ENCODE assay signal across 13 mouse cellular contexts in genomic region chr4:146168730-146169215, GRCm38 (mm10). TPM values are rescaled to one million over a fixed set of nuclear protein-coding genes. Genes with fewer than 3 reads are reported as not detected.
DNase-seq lines count a peak whose midpoint lies in the region; ATAC-seq and TF ChIP-seq lines count a peak whose summit lies in the region.
"Not testable (repeated sequence)": the region's sequence is repeated elsewhere in the genome, so short reads cannot be mapped to it uniquely, and the experiment has no call there.
"Had no signal": no experiment of that assay in that cellular context is flagged by ENCODE, and none has a peak within 500 bp of the region (broad histone marks: within the 10 kb centered on the region; RNA-seq: fewer than 3 reads in every experiment).

No protein-coding gene starts in this region.

- not testable (repeated sequence) for H3K4me1 ChIP-seq in embryonic facial prominence, embryonic 14.5 days (ENCODE audit: control insufficient read depth, insufficient read depth, low read length); hindbrain, embryonic 12.5 days; intestine, postnatal 0 days (replicated peaks; ENCODE audit: control insufficient read depth, insufficient read depth, low read length); limb, embryonic 15.5 days; lung, embryonic 15.5 days; midbrain, embryonic 14.5 days (ENCODE audit: control insufficient read depth, insufficient read depth, low read length)

- peak; percentile 79 for ATAC-seq in embryonic facial prominence, embryonic 14.5 days (ENCODE audit: low read depth)
- peak; percentile 40 for ATAC-seq in granulocyte monocyte progenitor cell, adult 5-6 weeks (replicated peaks; ENCODE audit: poor library complexity, severe bottlenecking)
- peak; percentile 79 for ATAC-seq in hindbrain, embryonic 12.5 days (ENCODE audit: low FRiP score)
- peak; percentile 53 for ATAC-seq in intestine, postnatal 0 days
- peak; percentile 78 for ATAC-seq in limb, embryonic 15.5 days (ENCODE audit: insufficient number of reproducible peaks, low FRiP score, low TSS enrichment, low read depth)
- peak; percentile 75 for ATAC-seq in lung, embryonic 15.5 days (ENCODE audit: borderline replicate concordance, extremely low read depth, low FRiP score, low TSS enrichment)
- peak; percentile 62 for ATAC-seq in midbrain, embryonic 14.5 days (ENCODE audit: low FRiP score, low TSS enrichment)
- ATAC-seq in neutrophil, adult 5-6 weeks (ENCODE audit: extremely low read depth, insufficient number of reproducible peaks, low FRiP score, poor library complexity, severe bottlenecking): peak; percentile 33; the same call in 1 of the 2 replicates

- peaks cover 20% of the 10 kb centered on the region for H3K9me3 ChIP-seq in embryonic facial prominence, embryonic 14.5 days (ENCODE audit: control insufficient read depth, low read length)
- H3K9me3 ChIP-seq in hindbrain, embryonic 12.5 days (replicated peaks): peaks cover 18% of the 10 kb centered on the region
- H3K9me3 ChIP-seq in intestine, postnatal 0 days (ENCODE audit: control insufficient read depth): peaks cover 17% of the 10 kb centered on the region
- peaks cover 16% of the 10 kb centered on the region for H3K9me3 ChIP-seq in limb, embryonic 15.5 days
- peaks cover 19% of the 10 kb centered on the region; the same call in 1 of the 2 replicates for H3K9me3 ChIP-seq in lung, embryonic 15.5 days
- peaks cover 22% of the 10 kb centered on the region for H3K9me3 ChIP-seq in midbrain, embryonic 14.5 days (ENCODE audit: control insufficient read depth, low read length)

- not testable (repeated sequence) for H3K4me2 ChIP-seq in embryonic facial prominence, embryonic 14.5 days (ENCODE audit: low read depth, low read length); hindbrain, embryonic 12.5 days (replicated peaks); intestine, postnatal 0 days (replicated peaks; ENCODE audit: low read depth); limb, embryonic 15.5 days; lung, embryonic 15.5 days; midbrain, embryonic 14.5 days (ENCODE audit: low read length)

- DNase-seq in embryonic facial prominence, embryonic 14.5 days (ENCODE audit: low spot score); midbrain, embryonic 14.5 days: not testable (repeated sequence)

- H3K27me3 ChIP-seq in embryonic facial prominence, embryonic 14.5 days (replicated peaks; ENCODE audit: control insufficient read depth, insufficient read depth, low read length); hindbrain, embryonic 12.5 days; intestine, postnatal 0 days (replicated peaks; ENCODE audit: control insufficient read depth, insufficient read depth, low read length); limb, embryonic 15.5 days; lung, embryonic 15.5 days; midbrain, embryonic 14.5 days (ENCODE audit: control insufficient read depth, insufficient read depth, low read length): not testable (repeated sequence)

- WGBS in embryonic facial prominence, embryonic 14.5 days: no CpG with 5 or more reads among the region's 2 CpGs
- WGBS in hindbrain, embryonic 12.5 days: no CpG with 5 or more reads among the region's 2 CpGs
- no CpG with 5 or more reads among the region's 2 CpGs for WGBS in intestine, postnatal 0 days
- no CpG with 5 or more reads among the region's 2 CpGs for WGBS in limb, embryonic 15.5 days
- no CpG with 5 or more reads among the region's 2 CpGs for WGBS in lung, embryonic 15.5 days
- WGBS in midbrain, embryonic 14.5 days: no CpG with 5 or more reads among the region's 2 CpGs

- not testable (repeated sequence) for TF ChIP-seq CTCF in intestine, postnatal 0 days (IDR thresholded peaks at IDR 0.05; ENCODE audit: low read depth)

- not testable (repeated sequence) for H3K36me3 ChIP-seq in embryonic facial prominence, embryonic 14.5 days (ENCODE audit: control insufficient read depth, insufficient read depth, low read length); hindbrain, embryonic 12.5 days; intestine, postnatal 0 days (ENCODE audit: control insufficient read depth, insufficient read depth); limb, embryonic 15.5 days; lung, embryonic 15.5 days; midbrain, embryonic 14.5 days (ENCODE audit: control insufficient read depth, insufficient read depth, low read length)

- H3K27ac ChIP-seq in embryonic facial prominence, embryonic 14.5 days (replicated peaks; ENCODE audit: low read depth, low read length); hindbrain, embryonic 12.5 days; intestine, postnatal 0 days (ENCODE audit: low read depth, low read length); limb, embryonic 15.5 days; lung, embryonic 15.5 days; midbrain, embryonic 14.5 days (replicated peaks; ENCODE audit: low read depth, low read length): not testable (repeated sequence)

- H3K4me3 ChIP-seq in embryonic facial prominence, embryonic 14.5 days (ENCODE audit: low read depth, low read length); hindbrain, embryonic 12.5 days; intestine, postnatal 0 days (ENCODE audit: low read depth, low read length); limb, embryonic 15.5 days; lung, embryonic 15.5 days; midbrain, embryonic 14.5 days (replicated peaks; ENCODE audit: low read depth, low read length): not testable (repeated sequence)

- not testable (repeated sequence) for H3K9ac ChIP-seq in embryonic facial prominence, embryonic 14.5 days (ENCODE audit: low read depth, low read length); hindbrain, embryonic 12.5 days; intestine, postnatal 0 days (ENCODE audit: low read depth, low read length); limb, embryonic 15.5 days; lung, embryonic 15.5 days; midbrain, embryonic 14.5 days (replicated peaks; ENCODE audit: low read length)

RNA-seq across cellular contexts. Expression of gene Zfp600, which starts 12.1 kb away (rescaled TPM):
- not detected in 2 replicates for polyA plus RNA-seq in embryonic facial prominence, embryonic 14.5 days (2014; fragmentation: Nextera tagmentation; extraction: Ambion mirVana)
- total RNA-seq in granulocyte monocyte progenitor cell, adult 5-6 weeks (2014; fragmentation: Nextera tagmentation): not detected in 2 replicates
- total RNA-seq in granulocyte monocyte progenitor cell, adult 5-6 weeks (2017): 0.04 TPM in 1 of 2 replicates, not detected in the other
- 0.06 TPM in 1 of 2 replicates, not detected in the other for polyA plus RNA-seq in hindbrain, embryonic 12.5 days (2016; fragmentation: Nextera tagmentation; extraction: Ambion mirVana)
- not detected in 2 replicates for polyA plus RNA-seq in intestine, postnatal 0 days (2015; fragmentation: Nextera tagmentation; extraction: Ambion mirVana)
- polyA plus RNA-seq in limb, embryonic 15.5 days (2015; fragmentation: Nextera tagmentation; extraction: Ambion mirVana): not detected in 2 replicates
- polyA plus RNA-seq in lung, embryonic 15.5 days (2015; fragmentation: Nextera tagmentation; extraction: Ambion mirVana): not detected in 2 replicates
- not detected in 2 replicates for polyA plus RNA-seq in midbrain, embryonic 14.5 days (2014; fragmentation: Nextera tagmentation; extraction: Ambion mirVana)
- 0.61 and 1.0 TPM in 2 replicates for total RNA-seq in neutrophil, adult 5-6 weeks (2017)
- total RNA-seq: gastrocnemius, postnatal 4 days; layer of hippocampus, postnatal 14 days; left cerebral cortex, postnatal 14 days had no signal
- polyA plus RNA-seq: midbrain, embryonic 10.5 days; small intestine, adult 2 months had no signal
